Mouse (Mus musculus) testis, postnatal 14 days (tissue): Measurements from ENCODE around the gene Calml3.
"Not testable (repeated sequence)": the region's sequence is repeated elsewhere in the genome, so short reads cannot be mapped to it uniquely, and the experiment has no call there.

Source experiments
- DNase-seq: peaks from one replicate; pipeline ENCODE4 v3.0.0; 2021; ENCODE audit warnings: low spot score

Calml3 gene

DNA sequence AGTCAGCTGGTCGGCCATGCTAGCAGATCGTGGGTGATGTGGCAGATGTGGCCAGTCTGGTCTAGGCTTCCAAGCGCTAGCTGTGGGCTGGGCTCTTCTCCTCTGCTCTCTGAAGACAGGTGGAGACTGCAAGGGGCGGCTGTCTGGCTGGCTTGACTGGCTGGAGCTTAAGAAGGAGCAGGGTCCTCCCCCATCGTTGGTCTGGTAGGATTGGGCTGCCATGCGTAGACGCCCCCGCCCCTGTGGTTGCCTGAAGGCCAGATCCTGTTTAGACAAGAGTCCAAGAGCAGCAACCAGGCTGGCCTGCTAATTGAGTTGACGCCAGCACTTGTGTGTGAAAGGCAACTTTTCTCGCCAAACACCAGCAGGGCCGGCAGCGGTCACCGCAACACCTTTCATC is at the start of gene Calml3:
Gene Calml3 (minus strand): TSS at position 131 of the 400 bp plus-strand sequence.
- DNase-seq = peak; percentile 15

GRCm38 (mm10) chr13:3850330-3850729 is 46.2 kb upstream of the Calml3 start:
- no peak for DNase-seq

- not testable (repeated sequence) for DNase-seq
Measured at GRCm38 (mm10) chr13:3840662-3841061, 36.5 kb upstream of the Calml3 start.

DNA sequence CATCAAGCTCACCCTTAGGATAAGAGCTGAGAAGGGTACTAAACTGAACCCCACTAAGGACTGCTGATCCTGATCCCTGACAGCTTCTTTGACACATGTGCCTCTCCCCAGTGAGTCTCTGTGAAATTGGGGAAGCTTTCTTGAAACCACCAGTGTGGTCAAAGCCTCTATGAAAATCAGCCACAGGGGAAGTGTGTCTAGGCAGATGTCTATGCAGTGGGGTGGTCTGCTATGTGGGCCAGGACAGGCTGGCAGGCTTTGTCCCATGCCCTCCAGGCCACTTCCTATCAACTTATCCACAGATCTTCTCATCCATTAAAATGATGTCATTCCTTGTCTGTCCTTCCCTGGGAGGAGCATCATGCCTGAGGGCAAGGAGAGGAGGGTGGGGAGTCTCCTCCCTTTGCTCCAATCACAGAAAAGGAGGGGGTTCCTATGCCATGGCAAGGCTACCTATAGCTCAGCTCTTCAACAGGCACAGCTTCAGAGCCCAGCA is 33.2 kb upstream of the Calml3 start, which contains the start of gene Calm4:
Gene Calm4 (plus strand): TSS at position 446 of the 496 bp plus-strand sequence.
- DNase-seq = not testable (repeated sequence)

- not testable (repeated sequence) for DNase-seq
Measured at GRCm38 (mm10) chr13:3833644-3834043, 29.5 kb upstream of the Calml3 start.

GRCm38 (mm10) chr13:3832450-3832849 is 28.3 kb upstream of the Calml3 start:
- no peak for DNase-seq

- DNase-seq = no peak
Measured at GRCm38 (mm10) chr13:3831994-3832393, 27.9 kb upstream of the Calml3 start.

GRCm38 (mm10) chr13:3831546-3831945 is 27.4 kb upstream of the Calml3 start:
- DNase-seq = no peak

GRCm38 (mm10) chr13:3825726-3826125 is 21.6 kb upstream of the Calml3 start:
- DNase-seq = no peak

- DNase-seq = no peak
Measured at GRCm38 (mm10) chr13:3822105-3822504, 18.0 kb upstream of the Calml3 start.

- no peak for DNase-seq
Measured at GRCm38 (mm10) chr13:3818740-3819076, 14.6 kb upstream of the Calml3 start.

GRCm38 (mm10) chr13:3818012-3818739 is 14.1 kb upstream of the Calml3 start:
- no peak for DNase-seq

- no peak for DNase-seq
Measured at GRCm38 (mm10) chr13:3807131-3807827, 3.2 kb upstream of the Calml3 start.

GRCm38 (mm10) chr13:3805638-3806037 is 1.5 kb upstream of the Calml3 start:
- no peak for DNase-seq

DNA sequence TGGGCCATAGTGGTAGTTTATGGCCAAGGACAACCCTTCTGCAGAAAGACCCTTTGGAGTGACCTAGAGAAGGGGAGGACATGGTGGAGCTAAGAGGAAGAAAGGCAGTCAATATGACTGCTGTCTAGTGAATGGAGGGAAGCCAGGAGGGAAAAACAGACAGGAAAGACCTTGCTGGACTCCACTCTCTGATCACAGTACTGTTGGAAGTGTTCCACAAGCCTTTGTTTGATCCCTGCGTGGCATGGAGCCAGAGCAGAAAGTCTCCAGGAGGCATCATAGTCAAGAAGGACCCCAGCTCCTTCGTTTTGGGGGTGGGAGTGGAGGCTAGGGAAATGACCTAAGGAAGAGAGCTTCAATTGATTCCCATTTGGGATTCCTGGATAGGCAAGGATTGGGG is 1.0 kb upstream of the Calml3 start:
- DNase-seq = no peak

DNA sequence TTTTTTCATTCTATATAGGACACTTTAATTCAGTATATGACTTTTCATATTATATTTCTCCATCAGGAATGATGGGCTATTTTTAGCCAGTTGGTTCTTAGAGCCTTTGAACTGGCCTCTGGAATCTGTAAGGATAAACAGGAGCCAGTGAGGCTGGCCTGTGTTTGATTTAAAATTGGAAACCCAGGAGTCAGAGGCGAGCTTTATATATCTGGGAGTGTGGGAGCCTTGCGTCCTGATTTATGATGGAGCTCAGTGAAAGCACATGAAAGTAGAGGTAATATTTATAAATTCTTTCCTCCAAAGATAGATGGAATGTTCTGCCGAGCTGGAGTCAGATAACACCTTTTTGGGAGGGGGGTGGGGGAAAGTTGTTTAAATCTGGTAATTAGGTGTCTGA is 4.7 kb downstream of the Calml3 start:
- no peak for DNase-seq

GRCm38 (mm10) chr13:3798751-3799150 is 5.4 kb downstream of the Calml3 start:
- DNase-seq = no peak

DNA sequence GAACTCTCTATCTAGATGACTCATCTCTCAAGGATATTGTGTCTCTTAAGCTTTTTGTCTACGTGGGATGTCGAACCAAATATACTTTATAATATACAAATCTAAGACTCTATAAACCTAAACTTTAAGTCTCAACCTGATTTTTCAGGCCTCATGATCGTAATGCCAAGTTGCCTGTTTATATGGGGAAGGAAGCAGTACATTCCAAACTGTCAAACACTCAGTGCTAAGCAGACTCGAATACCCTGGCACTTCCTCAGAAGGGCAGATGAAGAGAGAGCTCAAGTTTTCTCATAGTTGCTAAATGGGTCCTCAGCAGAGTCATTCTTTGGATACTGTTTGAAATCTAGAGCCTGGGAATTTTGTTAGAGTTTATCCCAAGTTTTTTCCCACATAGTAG is 7.5 kb downstream of the Calml3 start:
- DNase-seq = no peak

DNA sequence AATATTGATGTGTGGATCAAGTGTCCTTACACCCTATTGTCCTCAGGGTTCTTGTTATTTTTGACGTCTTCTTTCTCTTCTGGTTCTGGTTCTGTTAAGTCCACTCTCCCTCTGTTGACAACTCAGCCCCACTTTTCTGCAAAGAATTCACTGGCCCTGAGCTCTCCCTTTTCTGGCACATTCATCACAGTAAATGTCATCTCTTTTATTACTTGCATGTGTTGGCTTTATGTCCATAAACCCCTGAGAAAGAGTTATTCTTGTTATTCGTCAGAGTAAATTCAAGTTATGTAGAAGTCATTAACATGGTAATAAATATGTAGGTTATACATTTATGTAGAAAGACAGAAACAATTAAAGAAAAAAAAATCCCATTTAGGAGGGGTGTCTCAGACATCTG is 14.6 kb downstream of the Calml3 start:
- DNase-seq = no peak

- no peak for DNase-seq
Measured at GRCm38 (mm10) chr13:3788588-3788987, 15.5 kb downstream of the Calml3 start.

- DNase-seq = no peak
Measured at GRCm38 (mm10) chr13:3787644-3788043, 16.5 kb downstream of the Calml3 start.

DNA sequence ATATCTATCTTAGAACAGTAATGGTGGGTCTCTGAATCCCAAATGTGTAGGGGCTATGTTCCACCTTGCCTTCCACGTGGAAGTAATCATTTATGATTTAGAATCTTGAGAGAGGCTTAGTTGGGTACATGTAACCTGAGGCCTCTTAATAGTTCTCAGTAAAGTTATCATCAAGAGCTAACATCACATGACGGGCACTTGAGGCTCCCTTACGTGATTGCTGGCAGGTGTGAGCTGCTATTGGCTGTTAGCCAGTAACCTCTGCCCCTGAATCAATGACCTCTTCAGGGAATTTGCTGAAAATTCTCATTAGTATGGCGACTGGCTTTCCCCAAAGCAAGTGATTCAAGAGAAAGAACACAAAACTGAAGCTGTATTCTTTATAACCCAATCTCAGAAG is 17.0 kb downstream of the Calml3 start:
- DNase-seq = no peak

GRCm38 (mm10) chr13:3783621-3784020 is 20.5 kb downstream of the Calml3 start:
- no peak for DNase-seq
